Mouse (Mus musculus): ENCODE measurements around the gene Cdh23.

DNA sequence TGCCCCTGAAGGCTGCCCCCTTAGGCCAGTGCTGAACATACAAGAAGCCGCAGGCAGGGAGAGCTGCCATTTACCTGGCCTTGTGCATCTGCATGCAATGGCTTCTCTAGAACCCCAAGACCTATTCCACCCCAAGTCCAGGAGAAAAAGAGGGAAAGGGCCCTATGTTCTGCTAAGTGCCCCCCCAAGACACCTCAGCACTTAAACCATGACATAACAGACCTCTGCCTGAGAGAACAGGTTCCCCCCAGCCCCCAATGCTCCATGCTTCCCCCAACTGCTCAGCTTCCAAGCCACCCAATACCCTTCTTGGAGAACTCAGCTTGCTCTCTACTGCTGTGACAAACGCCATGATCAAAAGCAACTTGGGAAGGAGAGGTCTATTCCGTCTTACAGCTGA, 17.4 kb downstream of the Cdh23 start:
- no peak for TF ChIP-seq CTCF (IDR thresholded peaks at IDR 0.05)
- no peak for TF ChIP-seq EP300 (IDR thresholded peaks at IDR 0.05)

Measured in lung, postnatal 0 days (tissue).